Mouse (Mus musculus) embryonic facial prominence, embryonic 12.5 days (tissue): ENCODE data around the gene Ormdl1. TPM values are rescaled to one million over a fixed set of nuclear protein-coding genes. Genes with fewer than 3 reads are reported as not detected.
A peak's percentile ranks its signal among the peaks of the same experiment; 100 is the strongest.
"Not testable (repeated sequence)": the region's sequence is repeated elsewhere in the genome, so short reads cannot be mapped to it uniquely, and the experiment has no call there.

Experiments used
- ATAC-seq: fragments of 200-750 bp; cut with Nextera tagmentation; 2 replicates; pipeline ENCODE4 v1.8.0; 2017; ENCODE audit not compliant: insufficient number of reproducible peaks, insufficient read depth, low FRiP score, low TSS enrichment
- H3K27ac ChIP-seq: fragments of 300-500 bp; sonication (generic); 2 replicates; pipeline ENCODE4 v1.5.1; 2016; ENCODE audit warnings: mild to moderate bottlenecking
- H3K27me3 ChIP-seq: fragments of 300-500 bp; sonication (generic); 2 replicates; pipeline ENCODE4 v1.6.1; 2016; ENCODE audit warnings: mild to moderate bottlenecking, moderate library complexity
- H3K36me3 ChIP-seq: fragments of 300-500 bp; sonication (generic); 2 replicates; pipeline ENCODE4 v1.6.1; 2016; ENCODE audit warnings: mild to moderate bottlenecking
- H3K4me1 ChIP-seq: fragments of 300-500 bp; sonication (generic); 2 replicates; pipeline ENCODE4 v1.6.1; 2016
- H3K4me2 ChIP-seq: fragments of 300-500 bp; sonication (generic); replicated peaks from 2 replicates; pipeline ENCODE4 v1.6.1; 2016; ENCODE audit warnings: mild to moderate bottlenecking, moderate library complexity
- H3K4me3 ChIP-seq: fragments of 300-500 bp; sonication (generic); 2 replicates; pipeline ENCODE4 v1.5.1; 2016; ENCODE audit warnings: mild to moderate bottlenecking
- H3K9ac ChIP-seq: fragments of 300-500 bp; sonication (generic); 2 replicates; pipeline ENCODE4 v1.6.1; 2016; ENCODE audit warnings: mild to moderate bottlenecking, moderate library complexity
- H3K9me3 ChIP-seq: fragments of 300-500 bp; sonication (generic); 2 replicates; pipeline ENCODE4 v1.6.1; 2016; ENCODE audit warnings: mild to moderate bottlenecking, moderate library complexity
- WGBS: fragments of 180-500 bp; shearing (Covaris S2); methylation state at CpG from one replicate; pipeline ENCODE4 v1.1.7; 2016; 5-methylcytosine and 5-hydroxymethylcytosine counted together
- polyA plus RNA-seq: library from polyadenylated mRNA; unstranded; fragments of >200 nt; fragmentation: Nextera tagmentation; extraction: Ambion mirVana; gene quantifications from 2 replicates; pipeline ENCODE4 v1.2.1, GENCODE M21; 2016

Ormdl1 gene
- polyA plus RNA-seq = 46.2 and 47.0 TPM in 2 replicates

GRCm38 (mm10) chr1:53296581-53297383 is at the start of gene Ormdl1, which contains the start of the genes Pms1 and Gm28778:
Ormdl1 (plus strand) TSS chr1:53297095.
Pms1 (minus strand) TSS chr1:53297018.
Gm28778 (plus strand) TSS chr1:53297111.
- under 1% methylated on average over 66 of the region's 66 CpGs for WGBS
- ATAC-seq = peak; percentile 100
- no peaks in the 10 kb centered on the region for H3K9me3 ChIP-seq
- H3K36me3 ChIP-seq = no peaks in the 10 kb centered on the region
- no peaks in the 10 kb centered on the region for H3K27me3 ChIP-seq
- peak within 1 kb of the TSS; percentile 84 for H3K27ac ChIP-seq
- peak within 1 kb of the TSS; percentile 84 for H3K4me3 ChIP-seq
- H3K9ac ChIP-seq = peak within 1 kb of the TSS; percentile 77
- peak within 1 kb of the TSS; percentile 59 for H3K4me2 ChIP-seq
- 0 out of 2 replicates have a peak, but pooled peaks cover 5% of the 10 kb centered on the region for H3K4me1 ChIP-seq

DNA sequence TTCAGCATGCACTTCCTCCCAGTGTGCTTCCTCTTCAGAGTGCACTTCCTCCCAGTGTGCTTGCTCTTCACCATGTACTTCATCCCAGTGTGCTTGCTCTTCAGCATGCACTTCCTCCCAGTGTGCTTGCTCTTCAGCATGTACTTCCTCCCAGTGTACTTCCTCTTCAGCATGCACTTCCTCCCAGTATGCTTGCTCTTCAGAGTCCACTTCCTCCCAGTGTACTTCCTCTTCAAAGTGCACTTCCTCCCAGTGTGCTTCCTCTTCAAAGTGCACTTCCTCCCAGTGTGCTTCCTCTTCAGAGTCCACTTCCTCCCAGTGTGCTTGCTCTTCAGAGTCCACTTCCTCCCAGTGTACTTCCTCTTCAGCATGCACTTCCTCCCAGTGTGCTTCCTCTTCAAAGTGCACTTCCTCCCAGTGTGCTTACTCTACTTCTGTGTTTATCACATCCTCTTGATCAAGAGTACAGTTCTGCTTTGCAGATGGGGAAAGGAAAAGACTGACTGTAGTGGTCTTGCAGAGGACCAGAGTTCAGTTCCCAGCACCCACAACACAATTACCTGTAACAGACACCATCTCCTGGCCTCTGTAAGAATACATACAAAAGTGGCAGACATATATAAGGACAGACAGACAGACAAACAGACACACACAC is 31.8 kb upstream of the Ormdl1 start:
- not testable (repeated sequence) for H3K27me3 ChIP-seq, H3K36me3 ChIP-seq, H3K9me3 ChIP-seq, H3K9ac ChIP-seq, H3K4me3 ChIP-seq, H3K4me2 ChIP-seq, H3K27ac ChIP-seq, ATAC-seq, H3K4me1 ChIP-seq

DNA sequence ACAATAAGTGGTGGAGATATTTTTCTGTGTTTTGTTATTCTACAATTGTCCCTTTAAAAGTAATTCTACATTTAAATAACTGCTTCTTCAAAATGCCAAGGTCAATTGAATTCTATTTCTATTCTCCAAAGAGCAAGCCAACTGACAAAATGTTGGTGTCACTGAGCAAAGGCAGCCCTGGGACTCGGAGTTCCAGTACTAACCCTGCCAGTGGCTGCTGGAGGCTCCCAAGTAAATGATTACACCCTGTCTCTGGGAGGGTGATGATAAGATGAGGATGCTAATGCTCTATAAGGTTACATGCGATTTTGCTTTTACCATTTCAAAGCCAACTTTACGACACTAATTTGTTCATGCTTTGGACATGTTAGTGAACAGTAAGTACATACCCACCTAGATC is 27.0 kb upstream of the Ormdl1 start:
- Histone ChIP-seq H3K27me3 (no peaks in the 10 kb centered on the region), H3K4me3 (no peak overlapping the region), H3K9me3 (no peaks in the 10 kb centered on the region), H3K9ac (no peak overlapping the region), H3K4me2 (no peak overlapping the region), H3K36me3 (peaks cover 5% of the 10 kb centered on the region), H3K4me1 (no peaks in the 10 kb centered on the region), H3K27ac (no peak overlapping the region)
- 90% methylated on average over 3 of the region's 3 CpGs for WGBS
- no peak for ATAC-seq

DNA sequence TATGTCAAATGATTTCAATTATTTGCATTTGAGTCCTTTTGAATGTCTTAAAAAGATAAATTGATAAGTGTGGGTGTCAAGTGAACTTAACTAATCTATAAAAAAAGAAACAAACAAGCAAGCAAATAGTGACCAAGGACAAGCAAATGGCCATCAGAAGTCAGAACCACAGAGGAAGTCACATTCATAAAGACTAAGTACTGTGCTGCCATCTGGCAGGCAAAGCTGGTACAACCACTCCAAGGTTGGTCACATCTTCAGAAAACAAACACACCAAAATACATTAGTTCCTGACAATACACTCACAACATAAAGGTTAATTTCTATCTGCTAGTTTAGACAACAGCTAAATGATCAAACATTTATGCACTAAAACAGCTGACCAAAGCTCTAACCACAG is 24.2 kb upstream of the Ormdl1 start:
- H3K36me3 ChIP-seq = no peaks in the 10 kb centered on the region
- no peak overlapping the region for H3K27ac ChIP-seq
- H3K4me1 ChIP-seq = no peaks in the 10 kb centered on the region
- H3K4me2 ChIP-seq = no peak overlapping the region
- no peak overlapping the region for H3K9ac ChIP-seq
- no peaks in the 10 kb centered on the region for H3K9me3 ChIP-seq
- ATAC-seq = no peak
- no peaks in the 10 kb centered on the region for H3K27me3 ChIP-seq
- no peak overlapping the region for H3K4me3 ChIP-seq

- Histone ChIP-seq H3K9ac (no peak overlapping the region), H3K36me3 (no peaks in the 10 kb centered on the region), H3K4me2 (no peak overlapping the region), H3K9me3 (no peaks in the 10 kb centered on the region), H3K27ac (no peak overlapping the region), H3K4me3 (no peak overlapping the region), H3K27me3 (no peaks in the 10 kb centered on the region), H3K4me1 (no peaks in the 10 kb centered on the region)
- ATAC-seq = no peak
- 78% methylated on average over 3 of the region's 3 CpGs for WGBS
These were observed 5.7 kb upstream of the Ormdl1 start for GRCm38 (mm10) chr1:53291197-53291596.

DNA sequence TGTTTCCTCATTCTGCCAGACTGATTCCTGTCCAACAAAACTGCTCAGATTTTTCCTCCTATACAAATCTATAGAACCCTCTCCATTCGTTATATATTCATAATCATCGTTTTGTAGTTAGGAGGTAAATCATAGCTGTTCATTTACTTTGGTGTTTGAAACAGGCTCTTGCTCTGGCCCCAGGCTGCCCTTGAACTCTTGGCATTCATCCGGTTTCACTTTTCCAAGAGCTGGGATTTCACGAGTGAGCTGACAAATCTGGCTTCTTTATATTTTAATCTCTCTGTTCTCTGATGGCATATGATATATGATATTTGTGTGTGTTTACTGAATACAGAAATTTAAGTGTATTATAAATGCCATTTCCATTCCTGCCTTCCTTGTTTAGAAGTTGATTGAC is 3.6 kb downstream of the Ormdl1 start:
- H3K36me3 ChIP-seq = no peaks in the 10 kb centered on the region
- H3K9ac ChIP-seq = no peak overlapping the region
- H3K27ac ChIP-seq = no peak overlapping the region
- no peak for ATAC-seq
- H3K4me3 ChIP-seq = no peak overlapping the region
- H3K9me3 ChIP-seq = no peaks in the 10 kb centered on the region
- WGBS = 86% methylated on average over 4 of the region's 4 CpGs
- H3K4me1 ChIP-seq = 0 out of 2 replicates have a peak, but pooled peaks cover 5% of the 10 kb centered on the region
- no peak overlapping the region for H3K4me2 ChIP-seq
- no peaks in the 10 kb centered on the region for H3K27me3 ChIP-seq

- H3K4me1 ChIP-seq = no peaks in the 10 kb centered on the region
- peak within 1 kb of the TSS; percentile 56 for H3K4me3 ChIP-seq
- no peaks in the 10 kb centered on the region for H3K27me3 ChIP-seq
- no peaks in the 10 kb centered on the region for H3K9me3 ChIP-seq
- peak within 1 kb of the TSS; percentile 86 for H3K27ac ChIP-seq
- H3K4me2 ChIP-seq = peak within 1 kb of the TSS; percentile 46
- H3K9ac ChIP-seq = peak within 1 kb of the TSS; percentile 62
- 3% methylated on average over 27 of the region's 27 CpGs for WGBS
- H3K36me3 ChIP-seq = peaks cover 5% of the 10 kb centered on the region
- peak; percentile 82 for ATAC-seq
These were observed 16.4 kb downstream of the Ormdl1 start, which contains the start of gene Osgepl1 for GRCm38 (mm10) chr1:53312989-53313967. Osgepl1 (plus strand) TSS chr1:53313624.

DNA sequence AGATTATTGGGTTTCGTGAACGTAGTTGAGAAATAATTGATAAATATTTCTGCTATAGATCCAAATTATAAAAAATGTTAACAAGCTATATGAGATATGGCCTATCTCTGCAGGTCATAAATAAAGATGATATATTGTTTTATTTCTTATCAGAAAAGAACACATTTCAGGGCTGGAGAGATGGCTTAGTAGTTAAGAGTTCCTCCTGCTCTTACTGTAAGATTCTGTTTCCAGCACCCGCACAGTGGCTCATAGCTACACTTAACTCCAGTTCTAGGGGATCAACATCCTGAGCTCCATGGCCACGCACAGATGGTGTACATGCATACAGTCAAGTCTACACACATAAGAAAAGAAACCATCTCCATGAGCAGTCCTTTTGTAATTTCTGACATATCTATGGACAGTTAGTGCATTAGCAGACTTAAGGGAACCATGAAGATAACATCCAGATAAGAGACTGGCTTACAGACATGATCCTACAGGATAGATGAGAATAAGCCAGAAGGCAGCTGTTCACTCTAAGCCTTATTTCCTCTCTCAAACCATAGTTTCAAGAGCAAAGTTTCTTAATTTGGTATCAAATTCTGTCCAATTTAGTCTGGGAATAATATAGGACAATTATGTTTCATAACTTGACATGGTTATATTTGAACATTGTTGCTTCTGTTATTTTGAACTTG is 24.9 kb downstream of the Ormdl1 start:
- 93% methylated on average over 4 of the region's 4 CpGs for WGBS

GRCm38 (mm10) chr1:53323254-53323653 is 26.4 kb downstream of the Ormdl1 start:
- no peaks in the 10 kb centered on the region for H3K4me1 ChIP-seq
- H3K27ac ChIP-seq = no peak overlapping the region
- H3K4me2 ChIP-seq = no peak overlapping the region
- no peak overlapping the region for H3K9ac ChIP-seq
- H3K27me3 ChIP-seq = no peaks in the 10 kb centered on the region
- WGBS = 90% methylated on average over 5 of the region's 5 CpGs
- no peaks in the 10 kb centered on the region for H3K9me3 ChIP-seq
- ATAC-seq = no peak
- H3K36me3 ChIP-seq = peaks cover 16% of the 10 kb centered on the region
- H3K4me3 ChIP-seq = no peak overlapping the region

More for the DNA sequence above, 24.9 kb downstream of the Ormdl1 start:
- H3K9ac ChIP-seq = no peak overlapping the region
- no peak overlapping the region for H3K27ac ChIP-seq
- no peak for ATAC-seq
- H3K36me3 ChIP-seq = peaks cover 21% of the 10 kb centered on the region
- no peaks in the 10 kb centered on the region for H3K9me3 ChIP-seq
- no peaks in the 10 kb centered on the region for H3K4me1 ChIP-seq
- H3K4me2 ChIP-seq = no peak overlapping the region
- H3K4me3 ChIP-seq = no peak overlapping the region
- no peaks in the 10 kb centered on the region for H3K27me3 ChIP-seq

DNA sequence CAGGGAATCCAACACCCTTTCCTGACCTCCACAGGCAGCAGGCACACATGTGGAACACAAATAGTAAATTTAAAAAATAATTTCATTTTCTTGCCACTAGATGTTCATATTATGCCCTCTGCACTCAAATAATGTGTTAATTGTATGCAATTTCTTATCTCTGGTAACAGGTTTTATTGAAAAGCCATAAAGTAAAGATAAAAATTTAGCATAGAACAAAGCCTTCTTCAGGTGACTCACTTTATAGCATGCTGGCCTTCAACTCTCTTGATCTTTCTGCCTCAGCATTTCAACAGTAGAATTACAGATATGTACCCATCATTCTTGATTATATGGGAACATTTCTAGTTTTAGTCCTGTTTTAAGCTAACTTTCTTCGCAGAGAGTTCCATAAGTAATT is 27.4 kb downstream of the Ormdl1 start:
- no peak overlapping the region for H3K27ac ChIP-seq
- ATAC-seq = no peak
- H3K4me3 ChIP-seq = no peak overlapping the region
- H3K27me3 ChIP-seq = no peaks in the 10 kb centered on the region
- H3K4me1 ChIP-seq = no peaks in the 10 kb centered on the region
- WGBS = 98% methylated on average over 1 of the region's 1 CpGs
- no peak overlapping the region for H3K4me2 ChIP-seq
- H3K9ac ChIP-seq = no peak overlapping the region
- H3K9me3 ChIP-seq = no peaks in the 10 kb centered on the region
- H3K36me3 ChIP-seq = peaks cover 12% of the 10 kb centered on the region
